Mouse (Mus musculus): Measurements from ENCODE around the gene Chchd3. TPM values are rescaled to one million over a fixed set of nuclear protein-coding genes. Genes with fewer than 3 reads are reported as not detected.

Gene Chchd3
- polyA plus RNA-seq (2012; fragmentation: generic; extraction: Trizol): 10 to 100 TPM; 14.8 to 64.6 TPM

GRCm38 (mm10) chr6:33059735-33060576 lies at the start of gene Chchd3:
Chchd3 (minus strand) TSS chr6:33060260.

Other genes with a start within 250 kb of the Chchd3 start
- 10 to 100 TPM in 1 of 2 experiments, 1 to 10 TPM in 1; 2.7 to 45.7 TPM for gene Exoc4, start 188.8 kb upstream of the Chchd3 start, polyA plus RNA-seq (2012; fragmentation: generic; extraction: Trizol)